Mouse (Mus musculus) stomach, postnatal 0 days (tissue): Measurements from ENCODE around the gene Dst.

Experiments used
- CTCF ChIP-seq: IDR thresholded peaks from 2 replicates; pipeline ENCODE4 v1.5.1; 2016; ENCODE audit warnings: antibody characterized with exemption, low read depth, mild to moderate bottlenecking, moderate library complexity
- EP300 ChIP-seq: optimal IDR thresholded peaks from 2 replicates; pipeline ENCODE3; 2016; ENCODE audit warnings: antibody characterized with exemption

DNA sequence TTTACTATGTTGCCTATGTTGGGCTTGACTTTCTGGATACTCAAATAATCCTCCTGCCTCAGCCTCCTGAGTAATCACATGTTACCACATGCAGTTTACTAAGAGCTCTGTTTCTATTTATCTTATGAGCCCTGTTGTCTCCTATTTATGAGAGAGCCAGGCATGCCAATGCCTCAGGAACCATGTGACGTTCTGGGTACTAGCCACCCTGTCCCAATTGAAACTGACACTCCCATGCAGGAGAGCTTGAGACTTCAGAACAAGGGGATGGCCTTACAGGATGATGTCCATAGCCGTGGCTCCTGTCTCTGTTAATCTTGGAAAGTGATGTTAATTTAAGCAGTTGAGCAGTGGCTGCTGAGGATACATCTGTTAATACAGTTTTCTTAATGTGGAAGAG, 220.8 kb downstream of the Dst start:
- TF ChIP-seq EP300, result no peak
- TF ChIP-seq CTCF, result no peak
